Comparison of ENCODE assay signal across 24 mouse cellular contexts in the genomic region with DNA sequence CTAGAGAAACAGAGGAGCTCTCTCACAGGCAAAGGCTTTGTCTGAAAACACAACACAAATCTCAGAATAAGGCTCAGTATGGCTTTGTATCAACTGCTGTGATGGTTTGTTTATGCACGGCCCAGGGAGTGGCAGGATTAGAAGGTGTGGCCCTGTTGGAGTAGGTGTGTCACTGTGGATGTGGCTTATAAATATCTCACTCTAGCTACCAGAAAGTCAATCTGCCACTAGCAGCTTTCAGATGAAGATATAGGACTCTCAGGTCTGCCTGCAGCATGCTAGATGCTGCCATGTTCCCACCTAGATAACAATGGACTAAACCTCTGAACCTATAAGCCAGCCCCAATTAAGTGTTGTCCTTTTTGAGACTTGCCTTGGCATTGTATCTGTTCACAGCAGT.
DNase-seq lines count a peak whose midpoint lies in the region; ATAC-seq lines count a peak whose summit lies in the region.
"Had no signal": no experiment of that assay in that cellular context is flagged by ENCODE, and none has a peak within 500 bp of the region (broad histone marks: within the 10 kb centered on the region; RNA-seq: fewer than 3 reads in every experiment).

No protein-coding gene starts in this region.

- H3K9me3 ChIP-seq in liver, embryonic 13.5 days (replicated peaks) = no peaks in the 10 kb centered on the region
- no peaks in the 10 kb centered on the region for H3K9me3 ChIP-seq in intestine, embryonic 16.5 days (ENCODE audit: control insufficient read depth, low read length)
- no peaks in the 10 kb centered on the region for H3K9me3 ChIP-seq in forebrain, embryonic 13.5 days (replicated peaks)
- H3K9me3 ChIP-seq: heart, embryonic 10.5 days; heart, embryonic 15.5 days; hindbrain, embryonic 13.5 days; midbrain, embryonic 10.5 days; neural tube, embryonic 12.5 days had no signal

- H3K4me2 ChIP-seq in liver, embryonic 13.5 days = no peak overlapping the region
- H3K4me2 ChIP-seq in intestine, embryonic 16.5 days (ENCODE audit: low read depth, low read length) = no peak overlapping the region
- H3K4me2 ChIP-seq in forebrain, embryonic 13.5 days = no peak overlapping the region
- H3K4me2 ChIP-seq: heart, embryonic 15.5 days; hindbrain, embryonic 13.5 days; neural tube, embryonic 12.5 days had no signal

- no peaks in the 10 kb centered on the region for H3K27me3 ChIP-seq in liver, embryonic 13.5 days
- no peaks in the 10 kb centered on the region for H3K27me3 ChIP-seq in intestine, embryonic 16.5 days (replicated peaks; ENCODE audit: control insufficient read depth, insufficient read depth, low read length)
- H3K27me3 ChIP-seq in forebrain, embryonic 13.5 days = no peaks in the 10 kb centered on the region
- H3K27me3 ChIP-seq: heart, embryonic 15.5 days; hindbrain, embryonic 13.5 days; neural tube, embryonic 12.5 days had no signal

- H3K9ac ChIP-seq in liver, embryonic 13.5 days = no peak overlapping the region
- no peak overlapping the region for H3K9ac ChIP-seq in intestine, embryonic 16.5 days (ENCODE audit: low read depth, low read length)
- H3K9ac ChIP-seq in forebrain, embryonic 13.5 days = no peak overlapping the region
- H3K9ac ChIP-seq: heart, embryonic 15.5 days; hindbrain, embryonic 13.5 days; neural tube, embryonic 12.5 days had no signal

- H3K4me1 ChIP-seq in liver, embryonic 13.5 days (replicated peaks) = peaks cover 7% of the 10 kb centered on the region
- no peaks in the 10 kb centered on the region for H3K4me1 ChIP-seq in intestine, embryonic 16.5 days (ENCODE audit: control insufficient read depth, insufficient read depth, low read length)
- no peaks in the 10 kb centered on the region for H3K4me1 ChIP-seq in forebrain, embryonic 13.5 days
- H3K4me1 ChIP-seq: heart, embryonic 10.5 days; heart, embryonic 15.5 days; hindbrain, embryonic 13.5 days; midbrain, embryonic 10.5 days; neural tube, embryonic 12.5 days had no signal

- 17% methylated on average over 1 of the region's 1 CpGs for WGBS in liver, embryonic 13.5 days (ENCODE audit: insufficient replicate concordance)
- WGBS in intestine, embryonic 16.5 days = 46% methylated on average over 1 of the region's 1 CpGs
- 72% methylated on average over 1 of the region's 1 CpGs for WGBS in forebrain, embryonic 13.5 days

- H3K27ac ChIP-seq in liver, embryonic 13.5 days = no peak overlapping the region
- H3K27ac ChIP-seq in intestine, embryonic 16.5 days (ENCODE audit: low read length) = no peak overlapping the region
- no peak overlapping the region for H3K27ac ChIP-seq in forebrain, embryonic 13.5 days
- H3K27ac ChIP-seq: heart, embryonic 10.5 days; heart, embryonic 15.5 days; hindbrain, embryonic 13.5 days; midbrain, embryonic 10.5 days; neural tube, embryonic 12.5 days had no signal

- no peak overlapping the region for H3K4me3 ChIP-seq in liver, embryonic 13.5 days (replicated peaks)
- no peak overlapping the region for H3K4me3 ChIP-seq in intestine, embryonic 16.5 days (ENCODE audit: low read length)
- H3K4me3 ChIP-seq in forebrain, embryonic 13.5 days = no peak overlapping the region
- H3K4me3 ChIP-seq: heart, embryonic 10.5 days; heart, embryonic 15.5 days; hindbrain, embryonic 13.5 days; midbrain, embryonic 10.5 days; neural tube, embryonic 12.5 days had no signal

- peak; percentile 83 for ATAC-seq in liver, embryonic 13.5 days (ENCODE audit: low read depth)
- ATAC-seq in megakaryocyte progenitor cell, adult 5-6 weeks (replicated peaks; ENCODE audit: poor library complexity) = peak; percentile 82
- ATAC-seq in intestine, embryonic 16.5 days = no peak
- ATAC-seq in forebrain, embryonic 13.5 days = no peak
- ATAC-seq: forebrain, embryonic 14.5 days; midbrain, embryonic 16.5 days had no signal

- peak; percentile 21 for DNase-seq in c-Kit-positive CD71-positive TER-119-negative erythroid progenitor cells, embryonic 14.5 days (ENCODE audit: low read depth)
- no peak for DNase-seq in liver, embryonic 13.5 days
- DNase-seq in right cerebral cortex, postnatal 4 days = no peak
- DNase-seq in adrenal gland, postnatal 4 days (ENCODE audit: low spot score in 2 of 2) = no peak
- DNase-seq: adrenal gland, postnatal 10 days; B cell, adult 2 months; cerebellum, adult 8-10 months; cerebellum, postnatal 25 days; gastrocnemius, postnatal 25 days; heart, adult 11 months; kidney, adult 11 months; kidney, postnatal 25 days; lung, postnatal 4 days; thymus, postnatal 14 days had no signal

- H3K36me3 ChIP-seq in liver, embryonic 13.5 days = no peaks in the 10 kb centered on the region
- H3K36me3 ChIP-seq in intestine, embryonic 16.5 days (ENCODE audit: control insufficient read depth, insufficient read depth, low read length) = no peaks in the 10 kb centered on the region
- no peaks in the 10 kb centered on the region for H3K36me3 ChIP-seq in forebrain, embryonic 13.5 days (ENCODE audit: poor library complexity, severe bottlenecking)
- H3K36me3 ChIP-seq: heart, embryonic 10.5 days; heart, embryonic 15.5 days; hindbrain, embryonic 13.5 days; midbrain, embryonic 10.5 days; neural tube, embryonic 12.5 days had no signal

Comparison
In these comparisons a context has a peak if more than half of its experiments do, and no peak if none do; other contexts are left out.
1. ATAC-seq: peak in liver, embryonic 13.5 days (single experiment) and megakaryocyte progenitor cell, adult 5-6 weeks (single experiment); none in intestine, embryonic 16.5 days (single experiment) and forebrain, embryonic 13.5 days (single experiment).